Mouse (Mus musculus): Measurements from ENCODE around the gene Ndufs1.

GRCm38 (mm10) chr1:63129273-63129672, 47.4 kb downstream of the Ndufs1 start:
- no peak for TF ChIP-seq CTCF (IDR thresholded peaks at IDR 0.05; ENCODE audit: borderline replicate concordance, insufficient read depth, low read length)
- TF ChIP-seq POLR2A (IDR thresholded peaks at IDR 0.05; ENCODE audit: low read depth, low read length), result no peak
